21 mouse cellular contexts compared by ENCODE assay signal in genomic region chr7:82240424-82241240, GRCm38 (mm10).
DNase-seq lines count a peak whose midpoint lies in the region; ATAC-seq lines count a peak whose summit lies in the region.
"Had no signal": no experiment of that assay in that cellular context is flagged by ENCODE, and none has a peak within 500 bp of the region (broad histone marks: within the 10 kb centered on the region; RNA-seq: fewer than 3 reads in every experiment).

No protein-coding gene starts in this region.

- 0 out of 2 replicates have a peak, but pooled peaks have one; percentile 16 for ATAC-seq in heart, embryonic 16.5 days (replicated peaks; ENCODE audit: extremely low read depth, insufficient read depth, low FRiP score)
- ATAC-seq in CD4-positive, CD25-positive, alpha-beta regulatory T cell, adult 4 months, result peak; percentile 46
- ATAC-seq in limb, embryonic 13.5 days (ENCODE audit: low FRiP score, low read depth), result peak; percentile 59
- no peak; the same call in 1 of the 2 replicates for ATAC-seq in midbrain, embryonic 16.5 days
- ATAC-seq: forebrain, embryonic 16.5 days; hindbrain, embryonic 16.5 days; midbrain, embryonic 13.5 days had no signal

- intact Hi-C loops in heart, postnatal 36 days (cut with DNase I), result no loop called here

- no peaks in the 10 kb centered on the region for H3K27me3 ChIP-seq in heart, embryonic 16.5 days (ENCODE audit: control insufficient read depth, insufficient read depth, low read length)
- no peaks in the 10 kb centered on the region for H3K27me3 ChIP-seq in limb, embryonic 13.5 days
- H3K27me3 ChIP-seq in midbrain, embryonic 16.5 days (ENCODE audit: control insufficient read depth, insufficient read depth, low read depth, low read length), result no peaks in the 10 kb centered on the region
- H3K27me3 ChIP-seq: embryonic facial prominence, embryonic 13.5 days; limb, embryonic 15.5 days; liver, embryonic 15.5 days; midbrain, embryonic 13.5 days; neural tube, embryonic 15.5 days had no signal

- no peak overlapping the region for H3K27ac ChIP-seq in heart, embryonic 16.5 days (ENCODE audit: low read length)
- no peak overlapping the region for H3K27ac ChIP-seq in limb, embryonic 13.5 days
- H3K27ac ChIP-seq in midbrain, embryonic 16.5 days (ENCODE audit: low read length), result no peak overlapping the region
- H3K27ac ChIP-seq: embryonic facial prominence, embryonic 13.5 days; heart, embryonic 10.5 days; limb, embryonic 15.5 days; liver, embryonic 15.5 days; midbrain, embryonic 13.5 days; neural tube, embryonic 15.5 days had no signal

- H3K9me3 ChIP-seq in heart, embryonic 16.5 days (replicated peaks; ENCODE audit: control insufficient read depth, low read length), result no peaks in the 10 kb centered on the region
- no peaks in the 10 kb centered on the region for H3K9me3 ChIP-seq in limb, embryonic 13.5 days
- H3K9me3 ChIP-seq in midbrain, embryonic 16.5 days (replicated peaks; ENCODE audit: control insufficient read depth, low read length, poor library complexity, severe bottlenecking), result no peaks in the 10 kb centered on the region
- H3K9me3 ChIP-seq: embryonic facial prominence, embryonic 13.5 days; heart, embryonic 10.5 days; limb, embryonic 15.5 days; liver, embryonic 15.5 days; midbrain, embryonic 13.5 days; neural tube, embryonic 15.5 days had no signal

- no peaks in the 10 kb centered on the region for H3K36me3 ChIP-seq in heart, embryonic 16.5 days (ENCODE audit: control insufficient read depth, insufficient read depth)
- no peaks in the 10 kb centered on the region for H3K36me3 ChIP-seq in limb, embryonic 13.5 days
- no peaks in the 10 kb centered on the region for H3K36me3 ChIP-seq in midbrain, embryonic 16.5 days (ENCODE audit: control insufficient read depth, insufficient read depth, low read length)
- H3K36me3 ChIP-seq: embryonic facial prominence, embryonic 13.5 days; heart, embryonic 10.5 days; limb, embryonic 15.5 days; liver, embryonic 15.5 days; midbrain, embryonic 13.5 days; neural tube, embryonic 15.5 days had no signal

- no peaks in the 10 kb centered on the region for H3K4me1 ChIP-seq in heart, embryonic 16.5 days (ENCODE audit: control insufficient read depth, insufficient read depth, low read length)
- H3K4me1 ChIP-seq in limb, embryonic 13.5 days, result peaks cover 15% of the 10 kb centered on the region
- no peaks in the 10 kb centered on the region for H3K4me1 ChIP-seq in midbrain, embryonic 16.5 days (ENCODE audit: control insufficient read depth, insufficient read depth, low read length)
- H3K4me1 ChIP-seq: liver, embryonic 15.5 days; midbrain, embryonic 13.5 days; neural tube, embryonic 15.5 days had no signal

- WGBS in heart, embryonic 16.5 days, result 62% methylated on average over 8 of the region's 8 CpGs
- 25% methylated on average over 8 of the region's 8 CpGs for WGBS in limb, embryonic 13.5 days
- WGBS in midbrain, embryonic 16.5 days, result 81% methylated on average over 8 of the region's 8 CpGs

- no peak overlapping the region for H3K9ac ChIP-seq in heart, embryonic 16.5 days (ENCODE audit: low read length)
- H3K9ac ChIP-seq in limb, embryonic 13.5 days, result no peak overlapping the region
- no peak overlapping the region for H3K9ac ChIP-seq in midbrain, embryonic 16.5 days (ENCODE audit: low read depth, low read length)
- H3K9ac ChIP-seq: embryonic facial prominence, embryonic 13.5 days; limb, embryonic 15.5 days; liver, embryonic 15.5 days; midbrain, embryonic 13.5 days; neural tube, embryonic 15.5 days had no signal

- DNase-seq in heart, postnatal 36 days, result no peak
- peak; percentile 50 for DNase-seq in thymus, postnatal 25 days
- DNase-seq in testis, postnatal 10 days (ENCODE audit: low spot score), result no peak
- DNase-seq in ovary, postnatal 14 days (ENCODE audit: low spot score), result no peak
- DNase-seq: cerebellum, adult 8-10 months; kidney, adult 11 months; kidney, postnatal 4 days; right cerebral cortex, postnatal 25 days had no signal

- H3K4me3 ChIP-seq in heart, embryonic 16.5 days (ENCODE audit: low read length), result no peak overlapping the region
- H3K4me3 ChIP-seq in limb, embryonic 13.5 days, result no peak overlapping the region
- H3K4me3 ChIP-seq in midbrain, embryonic 16.5 days (ENCODE audit: low read depth, low read length), result no peak overlapping the region
- H3K4me3 ChIP-seq: embryonic facial prominence, embryonic 13.5 days; heart, embryonic 10.5 days; limb, embryonic 15.5 days; liver, embryonic 15.5 days; midbrain, embryonic 13.5 days; myocyte; neural tube, embryonic 15.5 days had no signal

- H3K4me2 ChIP-seq in heart, embryonic 16.5 days (ENCODE audit: low read depth, low read length), result no peak overlapping the region
- no peak overlapping the region for H3K4me2 ChIP-seq in limb, embryonic 13.5 days (replicated peaks)
- H3K4me2 ChIP-seq in midbrain, embryonic 16.5 days (ENCODE audit: low read length), result no peak overlapping the region
- H3K4me2 ChIP-seq: embryonic facial prominence, embryonic 13.5 days; limb, embryonic 15.5 days; liver, embryonic 15.5 days; midbrain, embryonic 13.5 days; neural tube, embryonic 15.5 days had no signal
